Mouse (Mus musculus) urinary bladder, postnatal 36 days (tissue): Measurements from ENCODE around the gene Lipi.
A peak's percentile ranks its signal among the peaks of the same experiment; 100 is the strongest.

ENCODE experiments used
- DNase-seq, 2 experiments: peaks; one replicate each; pipeline ENCODE4 v3.0.0; 2022; ENCODE audit warnings: low spot score in 2 of 2, mixed read lengths in 1 of 2

Gene Lipi

DNA sequence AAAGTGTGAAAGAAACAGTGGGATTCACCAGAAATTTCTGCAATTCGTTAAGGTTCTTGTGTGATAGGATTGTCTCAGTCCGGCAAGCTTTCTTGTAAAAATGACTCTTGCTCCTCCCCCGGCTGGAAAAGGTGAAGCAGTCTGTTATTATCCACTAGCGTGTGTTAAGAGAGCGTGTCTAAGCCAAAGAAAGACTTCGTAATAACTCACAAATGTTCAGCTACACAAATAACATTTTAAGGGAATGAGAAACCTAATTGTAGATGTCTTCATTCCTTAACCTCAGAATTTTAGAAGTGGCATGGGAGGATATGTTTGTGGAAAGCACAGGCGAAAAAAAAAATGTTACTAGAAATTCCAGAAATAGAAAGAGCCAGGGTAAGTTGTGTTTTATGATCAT is at the start of gene Lipi:
Gene Lipi, minus strand, starts transcription at position 101 of the 400 bp plus-strand sequence.
- DNase-seq = no peak

DNA sequence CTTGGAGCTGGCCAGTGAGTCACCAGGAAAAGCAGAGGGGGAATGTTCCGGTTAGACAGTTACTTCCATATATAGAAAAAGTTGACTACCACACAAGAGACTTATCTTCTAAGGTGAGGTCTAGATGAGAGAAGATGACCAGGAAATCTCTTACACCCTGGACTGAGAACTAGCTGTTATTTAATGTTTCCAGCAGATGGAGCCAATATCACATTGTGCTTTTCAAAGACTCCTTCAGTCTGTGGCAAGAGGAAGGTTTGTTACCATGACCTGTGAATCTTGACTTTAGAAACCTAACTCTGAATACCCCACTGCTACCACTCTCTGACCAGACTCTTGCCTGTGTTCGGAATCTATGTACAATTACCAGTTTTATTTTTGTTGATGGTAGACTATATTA is 42.0 kb upstream of the Lipi start:
- DNase-seq = no peak

DNA sequence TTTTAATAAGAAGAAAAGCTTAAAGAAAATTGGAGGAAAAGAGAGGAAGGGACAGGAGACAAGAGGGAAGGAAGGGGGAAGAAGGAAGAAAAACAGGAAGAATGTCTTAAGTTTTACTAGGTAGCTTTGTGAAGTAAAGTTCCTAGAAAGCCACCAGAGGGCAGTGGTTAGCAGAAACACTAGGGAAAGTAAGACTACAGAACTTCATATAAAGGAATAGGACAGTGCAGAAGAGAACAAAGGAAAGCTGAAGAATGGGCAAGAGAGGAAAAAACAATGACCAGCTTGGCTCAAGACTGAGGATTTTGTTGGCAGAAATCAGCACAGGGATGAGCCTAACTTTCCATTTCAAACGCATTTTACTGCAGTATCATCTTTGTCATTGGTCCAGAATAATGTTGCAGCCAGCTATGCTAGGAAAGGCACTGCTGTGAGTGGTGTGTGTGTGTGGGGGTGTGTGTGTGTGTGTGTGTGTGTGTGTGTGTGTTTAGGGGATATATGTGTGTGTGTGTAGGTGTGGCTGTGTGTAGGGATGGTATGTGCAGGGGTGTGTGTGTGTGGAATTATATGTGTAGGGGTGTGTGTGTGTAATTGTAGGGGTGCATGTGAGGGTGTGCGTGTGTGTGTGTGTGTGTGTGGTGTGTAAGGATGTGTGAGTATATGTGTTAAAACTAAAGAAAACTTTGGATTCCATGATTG is 31.9 kb upstream of the Lipi start:
- DNase-seq = no peak

DNA sequence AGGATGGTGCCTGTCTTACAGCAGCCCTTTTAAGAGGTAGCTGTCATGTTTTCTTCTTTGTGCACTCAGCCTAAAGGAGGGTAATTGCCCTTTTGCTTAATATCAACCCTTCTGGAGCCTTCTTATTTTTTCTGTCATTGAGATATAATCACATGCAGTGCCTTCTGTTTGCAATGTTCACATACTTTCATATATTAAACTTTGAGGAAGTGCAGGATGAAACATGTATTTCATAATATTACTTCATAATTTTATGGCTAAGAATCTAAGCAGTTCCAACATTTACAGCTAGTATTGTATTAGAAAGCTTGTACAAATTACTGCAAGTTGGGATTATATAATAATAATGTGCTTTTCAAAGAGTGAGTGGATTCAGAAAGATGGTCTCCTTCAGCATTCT is 26.7 kb upstream of the Lipi start:
- no peak for DNase-seq

DNA sequence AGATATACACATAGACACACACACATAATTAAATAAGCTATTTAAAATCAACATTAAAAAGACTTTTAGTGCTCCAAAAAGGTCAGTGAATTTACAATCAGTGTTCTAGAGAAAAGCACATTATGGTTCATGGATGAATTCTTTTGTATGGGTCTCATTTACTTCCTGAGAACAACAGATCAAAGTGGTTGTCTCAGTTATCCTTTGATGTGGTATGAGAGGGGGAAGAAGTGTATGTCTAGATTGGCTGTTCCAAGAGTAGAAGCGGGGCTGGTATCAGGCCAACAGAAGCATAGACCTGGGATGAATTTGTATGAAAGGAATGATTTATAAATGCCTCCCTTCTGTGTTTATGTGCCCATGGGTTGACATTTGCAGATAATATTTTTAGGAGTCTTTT is 20.6 kb upstream of the Lipi start:
- DNase-seq = no peak

DNA sequence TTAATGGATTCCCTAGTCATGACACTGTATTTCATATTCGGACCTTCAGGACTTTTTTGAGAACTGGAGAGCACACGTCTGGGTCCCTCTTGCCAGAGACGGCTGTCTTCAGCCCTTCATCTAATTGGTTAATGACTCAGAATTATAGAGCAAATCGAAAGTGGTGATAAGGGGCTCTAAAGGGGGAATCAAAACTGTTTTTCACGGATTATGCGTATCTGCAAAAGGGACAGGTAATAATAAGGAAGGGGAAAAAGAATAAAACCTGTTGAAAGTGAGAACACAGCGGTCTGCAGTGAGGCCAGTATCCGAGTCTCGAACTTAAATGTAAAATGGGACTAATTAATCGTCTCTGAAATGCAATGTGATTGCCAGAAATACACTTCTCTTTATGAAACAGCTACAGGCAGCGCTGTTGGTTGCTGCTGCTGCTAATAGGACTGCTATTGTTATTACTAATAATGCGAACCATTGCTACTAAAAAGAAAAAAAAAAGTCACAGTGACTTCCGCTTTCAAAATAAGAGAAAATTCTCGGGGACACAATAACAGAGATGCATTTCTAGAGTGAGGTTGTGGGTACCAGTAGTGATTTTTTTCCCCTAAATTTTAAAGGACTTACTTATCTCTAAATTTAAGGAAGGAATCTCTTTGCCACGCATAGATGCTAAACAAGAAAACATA is 7.8 kb upstream of the Lipi start:
- DNase-seq = no peak

DNA sequence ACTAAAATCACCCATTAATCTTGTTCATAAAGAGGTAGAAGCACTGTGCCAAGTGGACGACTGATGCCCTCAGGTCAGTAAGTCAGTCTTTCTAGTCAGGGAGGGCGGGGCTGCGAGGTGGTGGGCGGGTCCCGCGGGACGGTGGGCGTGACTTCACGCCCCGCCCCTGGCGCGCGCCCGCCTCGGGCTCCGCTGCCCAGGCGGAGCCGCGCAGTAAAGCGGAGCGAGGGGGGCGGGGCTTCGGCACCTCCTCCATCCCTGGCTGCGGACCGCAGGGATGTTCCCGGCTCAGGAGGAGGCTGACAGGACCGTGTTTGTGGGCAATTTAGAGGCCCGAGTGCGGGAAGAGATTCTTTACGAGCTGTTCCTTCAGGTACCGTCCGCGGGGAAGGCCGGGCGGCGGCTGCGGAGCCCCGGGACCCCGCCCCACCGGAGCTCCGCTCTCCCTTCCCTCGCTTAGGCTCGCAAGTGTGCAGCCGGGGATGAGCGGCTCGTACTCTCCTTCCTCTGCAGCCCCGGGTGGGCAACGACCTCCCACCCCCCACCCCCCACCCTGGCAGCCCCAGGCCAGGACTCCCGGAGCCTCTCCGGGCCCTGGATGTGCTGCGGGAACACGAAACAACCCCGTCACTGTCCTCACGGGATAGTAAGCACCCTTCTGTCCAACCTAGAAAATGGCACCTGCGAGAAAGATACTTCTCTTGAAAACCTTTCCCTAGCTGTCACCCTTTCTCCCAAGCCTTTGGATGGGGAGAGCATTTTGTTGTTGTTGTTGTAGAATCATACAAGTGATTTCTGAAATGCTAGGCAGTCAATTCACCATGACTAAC is 7.0 kb upstream of the Lipi start, which contains the start of gene Rbm11:
Gene Rbm11, plus strand, starts transcription at position 174 of the 830 bp plus-strand sequence.
- peak; percentile 59 to 71 for DNase-seq

DNA sequence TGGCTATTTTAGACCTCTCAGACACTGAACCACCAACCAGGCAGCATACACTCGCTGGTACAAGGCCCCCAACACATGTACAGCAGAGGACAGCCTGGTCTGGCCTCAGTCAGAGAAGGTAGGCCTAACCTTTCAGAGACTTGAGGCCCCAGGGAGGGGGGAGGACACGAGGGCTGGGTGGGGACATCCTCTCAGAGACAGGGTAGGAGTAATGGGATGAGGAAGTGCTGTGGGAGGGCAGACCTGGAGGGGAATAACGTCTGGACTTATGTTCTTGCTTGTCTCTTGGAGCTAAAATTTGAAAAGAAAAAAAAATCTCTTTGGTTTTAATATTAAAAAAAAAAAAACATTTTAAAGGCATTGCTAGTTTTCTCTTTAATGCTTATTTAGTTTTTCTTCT is 605 bp upstream of the Lipi start:
- DNase-seq = no peak

DNA sequence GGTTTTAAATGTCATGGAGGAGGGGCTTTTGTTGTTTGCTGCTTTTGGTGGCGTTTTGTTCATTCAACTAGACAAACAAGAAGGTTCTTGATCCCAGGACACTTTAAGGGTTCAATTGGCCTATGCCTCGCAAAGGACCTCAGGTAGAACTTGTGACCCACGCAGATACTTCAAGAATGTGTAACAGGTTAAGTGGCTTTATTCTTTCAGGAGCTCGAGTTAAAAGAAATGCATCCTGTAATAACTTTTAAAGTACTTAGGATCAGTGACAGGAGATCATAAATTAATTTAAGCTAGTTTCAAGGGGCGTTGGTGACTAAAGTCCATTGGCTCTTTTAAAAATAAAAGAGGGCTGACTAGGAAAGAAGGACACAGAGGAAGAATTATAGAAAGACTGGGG is 3.6 kb downstream of the Lipi start:
- DNase-seq = no peak

DNA sequence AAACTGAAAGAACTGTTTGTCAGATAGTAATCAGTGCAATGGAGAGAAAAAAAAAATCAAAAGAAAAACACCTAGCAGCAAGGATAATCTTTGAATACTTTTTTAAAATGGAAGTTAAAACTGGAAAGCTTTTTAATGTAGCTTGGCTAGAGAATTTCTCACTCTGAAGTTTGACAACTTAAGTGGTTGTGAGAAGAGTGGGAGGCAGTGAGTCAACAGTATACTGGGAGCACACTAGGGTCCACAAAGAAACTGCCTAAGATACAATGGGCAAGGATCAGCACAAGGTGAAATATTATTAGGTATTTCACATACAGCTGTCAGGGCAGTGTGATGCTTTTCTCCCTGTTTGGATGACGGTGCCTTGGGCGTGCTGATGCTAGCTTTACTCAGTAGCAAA is 23.0 kb downstream of the Lipi start:
- DNase-seq = no peak

DNA sequence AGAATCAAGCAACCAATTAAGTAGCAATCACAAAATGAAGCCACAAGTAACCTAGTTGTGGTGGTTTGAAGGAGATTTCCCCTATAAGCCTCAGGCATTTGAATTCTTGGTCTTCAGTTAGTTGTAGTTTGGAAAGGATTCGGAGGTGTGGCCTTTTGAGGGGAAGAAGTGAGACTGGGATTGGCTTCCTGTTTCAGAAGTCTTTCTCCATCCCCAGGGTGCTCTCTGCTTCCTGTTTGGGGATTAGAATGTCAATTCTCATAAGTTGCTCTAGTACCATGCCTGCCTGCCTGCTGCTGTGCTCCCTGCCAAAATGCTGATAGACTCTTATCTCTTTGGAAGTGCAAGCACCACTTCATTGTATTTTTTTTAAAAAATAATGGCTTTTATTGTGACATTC is 40.6 kb downstream of the Lipi start:
- no peak for DNase-seq

DNA sequence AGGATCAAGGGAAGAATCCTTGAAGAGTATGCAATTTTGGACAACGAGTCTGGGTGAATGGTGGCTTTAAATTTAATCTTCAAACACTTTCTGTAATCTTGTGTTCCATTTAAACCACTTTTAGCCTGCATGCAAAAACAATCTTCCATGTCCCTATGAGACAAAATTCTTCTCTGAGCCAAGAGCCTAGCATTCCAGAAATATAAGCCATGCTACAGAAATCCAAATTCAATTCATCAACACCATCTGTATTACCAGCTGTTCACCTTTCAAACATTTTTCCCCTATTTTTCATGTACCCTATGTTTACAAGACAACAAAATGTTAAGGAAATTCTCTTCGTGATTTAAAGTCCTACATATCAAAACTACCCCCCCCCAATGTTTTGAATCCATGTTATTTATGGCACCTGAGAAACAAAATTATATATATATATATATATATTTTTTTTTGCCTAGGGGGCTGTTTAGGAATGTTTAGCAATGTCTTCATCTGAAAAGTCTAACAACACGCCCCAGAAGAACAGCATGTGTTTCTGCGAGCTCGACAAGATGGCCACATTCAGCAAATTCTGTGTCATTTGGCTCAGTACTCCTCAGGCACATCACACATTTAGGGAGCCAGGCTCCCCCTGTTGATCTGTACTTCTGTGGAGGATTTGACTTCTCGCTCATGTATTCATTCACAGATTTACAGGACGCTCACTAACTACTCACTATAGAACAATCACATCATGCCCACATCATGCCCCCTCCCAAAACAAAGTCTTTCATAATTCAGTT is 47.9 kb downstream of the Lipi start:
- no peak for DNase-seq

DNA sequence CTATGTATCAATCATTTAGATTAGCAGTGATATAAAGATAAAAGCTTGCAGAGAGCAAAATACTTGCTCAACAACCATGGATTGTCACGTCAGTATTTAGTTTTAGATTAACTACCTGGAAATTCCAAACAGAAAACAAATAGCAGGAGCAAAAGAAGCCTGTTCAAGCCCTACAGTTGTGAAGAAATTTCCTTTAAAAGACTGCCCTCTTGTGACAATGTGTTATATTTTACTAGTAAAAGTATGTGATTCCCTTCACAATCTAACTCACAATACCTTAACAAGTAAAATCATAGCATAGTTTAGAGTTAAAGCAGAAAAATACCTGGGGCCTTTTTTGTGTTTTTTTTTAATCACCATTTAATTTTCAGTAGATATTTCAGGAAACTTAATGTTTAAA is 54.2 kb downstream of the Lipi start:
- DNase-seq = no peak

DNA sequence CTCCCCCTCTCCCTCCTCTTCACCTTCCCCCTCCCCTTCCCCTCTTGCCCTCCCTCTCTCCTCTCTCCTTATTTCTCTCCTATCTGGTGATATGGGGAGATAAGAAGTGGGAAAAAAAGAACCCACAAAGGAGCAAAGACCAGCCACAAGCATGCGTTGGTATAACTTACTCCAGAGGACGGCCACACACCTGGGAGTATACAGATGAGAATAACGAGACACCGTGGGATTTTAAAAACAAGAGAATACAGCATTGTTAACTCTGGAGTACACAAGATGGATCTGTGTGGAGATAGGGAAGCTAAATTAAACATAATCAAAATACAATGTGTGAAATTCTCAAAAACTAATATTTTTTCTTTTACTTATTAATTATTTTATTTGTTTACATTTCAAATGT is 89.3 kb downstream of the Lipi start:
- no peak for DNase-seq
